Mouse (Mus musculus): ENCODE results near the gene Cdkn1c. TPM values are rescaled to one million over a fixed set of nuclear protein-coding genes. Genes with fewer than 3 reads are reported as not detected.

Cdkn1c gene
- polyA plus RNA-seq, 1 experiment from 2014 or later: 672 TPM

DNA sequence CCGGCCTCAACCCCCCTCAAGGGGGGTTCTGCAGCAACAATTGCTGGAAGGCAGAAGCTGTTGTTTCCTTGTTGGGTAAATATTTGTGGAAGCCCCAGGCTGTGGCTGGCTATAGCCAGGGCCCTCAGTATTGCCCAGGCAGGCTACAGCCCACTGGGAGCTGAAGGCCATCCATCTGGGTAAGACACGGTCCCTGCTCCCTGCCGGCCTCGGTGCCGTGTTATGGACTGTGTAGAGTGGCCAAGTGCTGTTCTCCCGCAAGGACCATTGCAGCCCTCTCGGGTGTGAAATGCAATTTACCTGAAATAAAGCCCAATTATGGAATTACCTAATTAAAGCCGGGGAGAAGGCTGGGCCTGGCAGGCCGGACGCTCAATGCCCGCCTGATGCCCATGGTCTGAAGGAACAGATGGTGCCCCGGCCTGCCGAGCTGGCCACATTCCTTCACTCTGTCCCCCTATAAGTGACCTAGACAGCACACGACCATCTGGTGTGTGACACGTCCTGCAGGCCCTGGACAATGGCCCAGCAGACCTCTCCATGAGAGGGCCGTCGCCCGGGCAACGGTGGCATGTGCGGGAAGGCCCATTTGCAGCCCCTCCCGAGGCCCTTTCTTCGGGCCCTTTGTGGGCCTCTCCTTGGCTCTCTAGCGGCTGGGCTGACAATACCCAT is 32.6 kb downstream of the Cdkn1c start:
- Histone ChIP-seq H3K4me2 (replicated peaks) (no peak overlapping the region), H3K4me3 (replicated peaks) (no peak overlapping the region), H3K27ac (no peak overlapping the region), H3K9ac (no peak overlapping the region), H3K36me3 (no peaks in the 10 kb centered on the region), H3K9me3 (no peaks in the 10 kb centered on the region), H3K27me3 (replicated peaks) (no peaks in the 10 kb centered on the region), H3K4me1 (replicated peaks) (0 out of 2 replicates have a peak, but pooled peaks cover 12% of the 10 kb centered on the region)
- peak; percentile 45; the same call in 1 of the 2 replicates for ATAC-seq
- 63% methylated on average over 23 of the region's 23 CpGs for WGBS

- H3K36me3 ChIP-seq: no peaks in the 10 kb centered on the region
- H3K9me3 ChIP-seq: no peaks in the 10 kb centered on the region
- no peak overlapping the region for H3K4me3 ChIP-seq (replicated peaks)
- no peaks in the 10 kb centered on the region for H3K27me3 ChIP-seq (replicated peaks)
- no peak overlapping the region for H3K4me2 ChIP-seq (replicated peaks)
- peak overlapping the region; percentile 56; the same call in 1 of the 2 replicates for H3K27ac ChIP-seq
- no peak overlapping the region for H3K9ac ChIP-seq
- peak; percentile 79 for ATAC-seq
- H3K4me1 ChIP-seq (replicated peaks): peaks cover 32% of the 10 kb centered on the region
- WGBS: 66% methylated on average over 4 of the region's 4 CpGs
Observed at GRCm38 (mm10) chr7:143419585-143420160, 41.2 kb downstream of the Cdkn1c start.

GRCm38 (mm10) chr7:143417875-143418274 is 43.0 kb downstream of the Cdkn1c start:
- Histone ChIP-seq H3K27ac (peak overlapping the region; percentile 60), H3K9me3 (no peaks in the 10 kb centered on the region), H3K4me3 (replicated peaks) (no peak overlapping the region), H3K27me3 (replicated peaks) (no peaks in the 10 kb centered on the region), H3K4me2 (replicated peaks) (no peak overlapping the region), H3K9ac (no peak overlapping the region), H3K36me3 (no peaks in the 10 kb centered on the region), H3K4me1 (replicated peaks) (peaks cover 32% of the 10 kb centered on the region)
- peak; percentile 24; the same call in 1 of the 2 replicates for ATAC-seq
- 46% methylated on average over 5 of the region's 5 CpGs for WGBS

DNA sequence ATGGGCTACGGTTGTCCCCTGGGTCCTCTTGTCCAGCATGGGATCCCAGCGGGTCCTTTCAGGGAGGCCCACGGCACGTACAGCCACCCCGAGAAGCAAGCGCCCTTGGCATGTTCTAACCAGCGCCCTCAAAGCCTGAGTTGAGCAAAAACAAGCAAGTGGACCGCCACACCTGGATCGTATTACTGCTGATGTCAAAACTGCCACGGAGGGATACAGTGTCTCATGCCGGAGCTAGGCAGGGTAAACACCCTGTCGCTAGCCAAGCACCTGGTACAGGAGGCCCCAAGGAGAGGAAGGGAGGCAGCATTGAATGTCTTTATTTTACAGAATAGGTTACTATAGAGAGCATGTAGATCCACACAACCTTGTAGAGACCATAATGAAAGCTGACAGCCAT is 44.4 kb downstream of the Cdkn1c start:
- no peaks in the 10 kb centered on the region for H3K27me3 ChIP-seq (replicated peaks)
- H3K9ac ChIP-seq: no peak overlapping the region
- no peak overlapping the region for H3K4me3 ChIP-seq (replicated peaks)
- no peak overlapping the region for H3K27ac ChIP-seq
- ATAC-seq: no peak
- WGBS: 78% methylated on average over 12 of the region's 12 CpGs
- H3K4me2 ChIP-seq (replicated peaks): no peak overlapping the region
- H3K4me1 ChIP-seq (replicated peaks): peaks cover 32% of the 10 kb centered on the region
- H3K36me3 ChIP-seq: no peaks in the 10 kb centered on the region
- H3K9me3 ChIP-seq: no peaks in the 10 kb centered on the region

GRCm38 (mm10) chr7:143415070-143415469 is 45.8 kb downstream of the Cdkn1c start:
- no peak overlapping the region for H3K4me3 ChIP-seq (replicated peaks)
- 30% methylated on average over 4 of the region's 4 CpGs for WGBS
- H3K4me2 ChIP-seq (replicated peaks): no peak overlapping the region
- H3K9me3 ChIP-seq: no peaks in the 10 kb centered on the region
- no peaks in the 10 kb centered on the region for H3K27me3 ChIP-seq (replicated peaks)
- no peak overlapping the region for H3K27ac ChIP-seq
- H3K9ac ChIP-seq: no peak overlapping the region
- no peaks in the 10 kb centered on the region for H3K36me3 ChIP-seq
- H3K4me1 ChIP-seq (replicated peaks): peaks cover 32% of the 10 kb centered on the region
- 0 out of 2 replicates have a peak, but pooled peaks have one; percentile 22 for ATAC-seq

GRCm38 (mm10) chr7:143412606-143413005 is 48.2 kb downstream of the Cdkn1c start:
- Histone ChIP-seq H3K27me3 (replicated peaks) (no peaks in the 10 kb centered on the region), H3K9me3 (no peaks in the 10 kb centered on the region), H3K4me2 (replicated peaks) (no peak overlapping the region), H3K4me1 (replicated peaks) (peaks cover 38% of the 10 kb centered on the region), H3K36me3 (no peaks in the 10 kb centered on the region), H3K9ac (no peak overlapping the region), H3K4me3 (replicated peaks) (no peak overlapping the region), H3K27ac (no peak overlapping the region)
- no peak for ATAC-seq
- WGBS: 68% methylated on average over 6 of the region's 6 CpGs

DNA sequence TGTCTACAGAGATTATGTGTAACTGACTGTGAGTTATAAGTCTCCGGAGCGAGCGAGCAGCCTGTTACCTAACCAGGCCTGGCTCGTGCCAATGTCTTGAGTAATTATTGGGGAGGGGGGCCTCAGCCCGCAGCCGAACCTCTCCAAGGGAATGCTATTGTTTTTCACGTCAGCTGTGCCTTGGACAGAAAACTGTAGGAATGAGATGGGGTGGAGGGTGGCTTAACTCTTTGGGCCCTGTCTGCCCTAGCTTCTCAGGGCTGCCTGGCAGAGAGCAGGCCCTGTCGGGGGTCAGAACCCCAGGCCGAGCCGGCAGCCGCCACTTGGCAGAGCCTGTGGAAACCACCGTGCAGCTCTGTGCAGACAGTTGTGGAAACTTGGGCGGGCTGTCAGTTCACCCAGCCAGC is 52.2 kb downstream of the Cdkn1c start:
- H3K4me2 ChIP-seq (replicated peaks): peak overlapping the region; percentile 27
- H3K9me3 ChIP-seq: no peaks in the 10 kb centered on the region
- no peak overlapping the region for H3K9ac ChIP-seq
- H3K27ac ChIP-seq: peak overlapping the region; percentile 62; the same call in 1 of the 2 replicates
- no peaks in the 10 kb centered on the region for H3K27me3 ChIP-seq (replicated peaks)
- no peaks in the 10 kb centered on the region for H3K36me3 ChIP-seq
- peak; percentile 71 for ATAC-seq
- 31% methylated on average over 13 of the region's 13 CpGs for WGBS
- H3K4me3 ChIP-seq (replicated peaks): no peak overlapping the region
- H3K4me1 ChIP-seq (replicated peaks): peaks cover 29% of the 10 kb centered on the region

Other genes with a start within 250 kb of the Cdkn1c start
- gene Slc22a18, start 12.7 kb upstream of the Cdkn1c start, polyA plus RNA-seq (2015; fragmentation: Nextera tagmentation; extraction: Ambion mirVana): 11.4 and 13.4 TPM in 2 replicates
- 13.6 and 17.7 TPM in 2 replicates for gene Phlda2, start 42.1 kb upstream of the Cdkn1c start, polyA plus RNA-seq (2015; fragmentation: Nextera tagmentation; extraction: Ambion mirVana)
- gene Nap1l4, start 88.1 kb upstream of the Cdkn1c start, polyA plus RNA-seq (2015; fragmentation: Nextera tagmentation; extraction: Ambion mirVana): 198 TPM in 2 replicates
- gene Cars, start 139.0 kb upstream of the Cdkn1c start, polyA plus RNA-seq (2015; fragmentation: Nextera tagmentation; extraction: Ambion mirVana): 57.6 and 62.7 TPM in 2 replicates
- 0.35 and 0.38 TPM in 2 replicates for gene Tnfrsf26, start 167.7 kb upstream of the Cdkn1c start, polyA plus RNA-seq (2015; fragmentation: Nextera tagmentation; extraction: Ambion mirVana)
- 6.1 and 6.9 TPM in 2 replicates for gene Tnfrsf22, start 188.6 kb upstream of the Cdkn1c start, polyA plus RNA-seq (2015; fragmentation: Nextera tagmentation; extraction: Ambion mirVana)
- gene Tnfrsf23, start 224.8 kb upstream of the Cdkn1c start, polyA plus RNA-seq (2015; fragmentation: Nextera tagmentation; extraction: Ambion mirVana): 0.69 and 1.2 TPM in 2 replicates

Measured in intestine, embryonic 15.5 days (tissue).